Mouse (Mus musculus) T-helper 2 cell (primary cell): ENCODE results near the gene Gm13278.
"Not testable (repeated sequence)": the region's sequence is repeated elsewhere in the genome, so short reads cannot be mapped to it uniquely, and the experiment has no call there.

Experiments used
- in situ Hi-C: fragments of 300-600 bp; cut with MboI, MseI; formaldehyde crosslinking; loops from one replicate; pipeline ENCODE4 v1.15.1; 2025; ENCODE audit warnings: high pct_unique_total_duplicates

Gene Gm13278

DNA sequence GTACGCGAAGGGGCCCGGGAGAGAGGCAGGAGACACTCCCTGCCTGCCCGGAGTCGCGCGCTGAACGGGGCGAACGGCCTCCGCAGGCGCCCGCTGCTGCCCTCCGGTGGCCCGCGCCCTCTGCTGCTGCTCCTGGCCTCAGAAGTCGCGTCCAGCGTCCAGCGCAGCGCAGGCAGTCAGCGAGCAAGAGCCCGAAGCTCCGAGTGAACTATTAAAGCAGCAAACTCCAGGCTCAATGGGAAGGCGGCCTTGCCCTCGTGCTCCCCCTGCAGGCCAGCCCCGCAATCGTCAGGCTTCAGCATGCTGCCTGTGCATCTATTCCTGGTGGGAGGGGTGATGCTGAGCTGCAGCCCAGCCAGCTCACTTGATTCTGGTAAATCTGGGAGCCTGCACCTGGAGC lies at the start of gene Gm13278:
Gm13278 (plus strand) TSS at position 301 of the 400 bp plus-strand sequence.
- in situ Hi-C loops, result loop anchor here (25.0 kb wide), 1 partner anchor 779 kb away; no protein-coding TSS in a partner anchor

DNA sequence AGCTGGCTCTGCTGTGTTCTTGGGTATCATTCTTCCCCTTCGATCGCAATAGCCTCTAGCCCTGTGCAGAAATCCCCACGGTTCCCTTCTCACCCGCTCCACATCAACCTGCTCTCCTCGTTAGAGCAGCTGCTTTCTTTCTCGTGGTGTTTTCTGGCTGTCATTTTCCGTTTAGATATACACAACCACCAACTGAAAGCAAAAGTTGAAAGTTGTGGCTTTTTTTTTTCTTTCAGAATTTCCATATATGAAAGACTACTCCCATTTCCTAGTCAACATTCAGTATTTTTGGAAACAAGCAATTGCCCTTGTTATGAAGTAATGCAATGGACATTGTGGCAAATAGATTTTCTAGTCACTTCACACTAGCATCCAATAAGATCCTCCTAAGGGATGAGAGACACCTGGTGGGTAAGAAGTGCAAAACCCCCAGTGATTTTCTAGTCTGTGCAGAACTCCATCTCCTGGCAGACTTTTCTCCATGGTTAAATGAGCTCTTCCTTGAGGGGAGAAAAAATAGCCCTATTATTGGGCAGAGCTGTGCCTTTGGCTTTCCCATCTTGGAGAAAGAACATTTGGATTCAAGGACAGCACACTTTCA lies 48.5 kb upstream of the Gm13278 start:
- in situ Hi-C loops, result no loop called here

DNA sequence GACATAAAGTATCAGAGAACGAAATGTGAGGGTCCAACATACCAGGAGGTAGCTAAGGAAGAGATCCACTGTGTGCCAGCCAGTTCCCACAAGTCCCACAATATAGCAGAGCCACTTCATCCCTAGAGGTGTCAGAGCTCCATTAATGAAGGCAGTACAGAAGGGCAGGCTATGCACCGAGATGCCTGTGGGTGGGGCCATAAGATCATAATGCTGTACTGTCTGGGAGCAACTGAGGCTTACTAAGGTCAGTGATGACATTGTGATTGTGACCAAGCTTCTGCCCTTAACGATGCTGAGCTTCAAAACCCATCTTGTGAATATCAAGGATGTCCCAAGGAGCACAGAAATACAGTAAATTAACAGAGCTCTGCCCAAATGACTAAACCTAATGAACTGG lies 47.1 kb upstream of the Gm13278 start:
- in situ Hi-C loops, result no loop called here

DNA sequence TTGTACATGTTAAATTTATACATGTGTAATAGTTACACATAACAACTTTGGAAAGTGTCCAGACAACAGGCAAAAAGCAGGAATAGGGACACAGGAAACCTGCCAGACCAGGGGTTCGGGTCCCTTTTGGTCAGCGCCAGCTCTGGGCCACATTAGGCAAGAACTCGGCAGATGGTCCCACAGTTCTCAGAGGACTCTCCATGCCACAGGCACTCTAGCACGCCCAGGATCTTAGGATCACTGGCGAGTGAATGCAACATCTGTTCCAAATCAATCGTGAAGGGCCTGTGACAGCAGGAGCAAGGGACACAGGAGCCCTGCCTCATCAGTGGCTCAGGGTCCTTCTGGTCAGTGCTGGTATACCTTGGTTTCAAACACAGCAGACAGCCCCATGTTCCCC lies 41.4 kb upstream of the Gm13278 start:
- in situ Hi-C loops, result loop anchor here (5.0 kb wide), 1 partner anchor 37 kb away; the partner anchor contains the start of genes Gm13276 and Gm13277

DNA sequence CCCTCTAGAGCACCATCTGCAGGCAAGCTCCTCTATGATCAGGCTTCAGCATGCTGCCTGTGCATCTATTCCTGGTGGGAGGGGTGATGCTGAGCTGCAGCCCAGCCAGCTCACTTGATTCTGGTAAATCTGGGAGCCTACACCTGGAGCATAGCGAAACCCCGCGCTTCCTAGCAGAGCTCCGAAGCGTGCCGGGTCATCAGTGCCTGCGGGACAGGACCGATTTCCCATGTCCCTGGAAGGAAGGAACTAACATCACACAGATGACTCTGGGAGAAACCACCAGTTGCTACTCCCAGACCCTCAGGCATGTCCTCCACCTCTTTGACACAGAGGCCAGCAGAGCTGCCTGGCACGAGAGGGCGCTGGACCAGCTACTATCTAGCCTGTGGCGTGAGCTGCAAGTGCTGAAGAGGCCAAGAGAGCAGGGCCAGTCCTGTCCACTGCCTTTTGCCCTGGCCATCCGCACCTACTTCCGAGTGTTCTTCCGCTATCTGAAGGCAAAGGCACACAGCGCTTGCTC lies 36.5 kb upstream of the Gm13278 start, which contains the start of gene Gm13271:
Gm13271 (plus strand) TSS at position 51 of the 523 bp plus-strand sequence.
- in situ Hi-C loops, result loop anchor here (5.0 kb wide), 1 partner anchor 32 kb away; the partner anchor contains the start of genes Gm13276 and Gm13277

DNA sequence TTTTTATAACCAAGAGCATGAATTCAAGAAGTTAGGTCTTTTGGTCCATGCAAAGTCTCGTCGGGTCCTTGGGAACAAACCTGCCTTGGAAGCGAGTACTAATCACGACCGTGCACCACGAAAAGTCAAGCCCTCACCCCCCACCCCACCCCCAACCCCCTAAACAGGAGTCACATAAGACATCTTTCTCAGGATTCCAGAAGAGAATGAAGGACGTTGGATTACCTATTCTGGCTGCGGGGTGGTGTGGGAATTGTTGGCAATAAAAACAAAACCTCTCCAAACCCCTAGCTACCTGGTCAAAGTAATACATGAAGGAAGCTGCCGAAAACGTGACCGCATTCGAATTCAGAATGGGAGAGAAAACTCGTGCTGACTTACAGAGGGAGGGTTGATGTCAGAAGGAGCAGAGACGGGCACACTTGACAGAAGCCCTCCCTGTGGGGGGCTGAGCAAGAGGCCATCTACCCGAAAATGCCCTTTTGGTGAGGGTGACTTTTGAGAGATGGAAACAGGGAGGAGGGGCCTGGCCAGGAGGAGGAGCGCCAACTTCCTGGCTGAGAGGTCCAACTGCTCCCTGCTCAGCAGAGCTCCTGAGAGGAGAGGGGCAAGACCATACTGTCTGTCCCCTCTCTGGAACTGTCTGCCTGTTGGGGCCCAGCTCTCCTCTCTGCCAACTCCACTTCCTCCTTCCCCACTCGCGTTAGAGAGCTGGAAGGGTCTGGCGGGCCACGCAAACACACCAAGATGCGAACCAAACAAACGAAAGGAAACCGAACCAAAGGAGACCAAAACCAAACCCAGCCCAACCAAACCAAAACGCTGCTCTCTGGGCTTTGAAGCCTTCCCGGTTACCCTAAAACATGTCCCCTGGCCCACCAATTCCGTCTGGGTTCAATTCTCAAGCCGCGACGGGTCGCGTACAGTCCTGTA lies 34.5 kb upstream of the Gm13278 start:
- in situ Hi-C loops, result not testable (repeated sequence)

DNA sequence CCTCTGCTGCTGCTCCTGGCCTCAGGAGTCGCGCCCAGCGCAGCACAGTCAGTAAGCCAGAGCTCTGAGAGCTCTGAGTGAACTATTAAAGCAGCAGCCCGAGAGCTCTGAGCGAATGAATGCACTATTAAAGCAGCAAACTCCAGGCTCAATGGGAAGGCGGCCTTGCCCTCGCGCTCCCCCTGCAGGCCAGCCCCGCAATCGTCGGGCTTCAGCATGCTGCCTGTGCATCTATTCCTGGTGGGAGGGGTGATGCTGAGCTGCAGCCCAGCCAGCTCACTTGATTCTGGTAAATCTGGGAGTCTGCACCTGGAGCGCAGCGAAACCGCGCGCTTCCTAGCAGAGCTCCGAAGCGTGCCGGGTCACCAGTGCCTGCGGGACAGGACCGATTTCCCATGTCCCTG lies 33.7 kb upstream of the Gm13278 start:
- in situ Hi-C loops, result not testable (repeated sequence)

DNA sequence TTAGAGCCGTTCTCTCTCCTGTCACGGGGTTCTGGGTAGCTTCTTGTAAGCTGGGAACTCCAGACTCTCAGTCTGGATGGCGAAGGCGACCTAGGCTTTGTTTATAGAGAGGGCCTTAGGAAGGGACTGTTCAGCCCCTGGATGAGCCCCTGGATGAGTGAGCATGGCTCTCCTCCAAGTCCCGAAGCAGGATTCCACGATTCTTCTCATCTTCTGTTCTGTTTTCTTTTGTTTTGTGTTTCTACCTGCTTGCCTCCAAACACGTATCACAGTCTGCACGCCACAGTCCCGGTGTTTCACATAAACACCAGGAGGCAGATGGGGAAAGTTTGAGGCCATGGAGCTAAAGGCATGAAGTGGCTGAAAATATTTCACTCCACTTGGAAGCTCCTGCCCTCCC lies 32.6 kb upstream of the Gm13278 start:
- in situ Hi-C loops, result not testable (repeated sequence)

DNA sequence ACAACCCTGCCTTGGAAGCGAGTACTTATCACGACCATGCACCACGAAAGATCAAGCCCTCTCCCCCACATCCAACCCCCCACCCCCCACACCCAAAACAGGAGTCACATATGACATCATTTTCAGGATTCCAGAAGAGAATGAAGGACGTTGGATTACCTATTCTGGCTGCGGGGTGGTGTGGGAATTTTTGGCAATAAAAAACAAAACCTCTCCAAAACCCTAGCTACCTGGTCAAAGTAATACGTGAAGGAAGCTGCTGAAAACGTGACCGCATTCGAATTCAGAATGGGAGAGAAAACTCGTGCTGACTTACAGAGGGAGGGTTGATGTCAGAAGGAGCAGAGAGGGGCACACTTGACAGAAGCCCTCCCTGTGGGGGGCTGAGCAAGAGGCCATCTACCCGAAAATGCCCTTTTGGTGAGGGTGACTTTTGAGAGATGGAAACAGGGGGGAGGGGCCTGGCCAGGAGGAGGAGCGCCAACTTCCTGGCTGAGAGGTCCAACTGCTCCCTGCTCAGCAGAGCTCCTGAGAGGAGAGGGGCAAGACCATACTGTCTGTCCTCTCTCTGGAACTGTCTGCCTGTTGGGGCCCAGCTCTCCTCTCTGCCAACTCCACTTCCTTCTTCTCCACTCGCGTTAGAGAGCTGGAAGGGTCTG lies 31.6 kb upstream of the Gm13278 start, which contains the start of gene Gm13283:
Gm13283 (plus strand) TSS at position 510 of the 659 bp plus-strand sequence.
- in situ Hi-C loops, result not testable (repeated sequence)

DNA sequence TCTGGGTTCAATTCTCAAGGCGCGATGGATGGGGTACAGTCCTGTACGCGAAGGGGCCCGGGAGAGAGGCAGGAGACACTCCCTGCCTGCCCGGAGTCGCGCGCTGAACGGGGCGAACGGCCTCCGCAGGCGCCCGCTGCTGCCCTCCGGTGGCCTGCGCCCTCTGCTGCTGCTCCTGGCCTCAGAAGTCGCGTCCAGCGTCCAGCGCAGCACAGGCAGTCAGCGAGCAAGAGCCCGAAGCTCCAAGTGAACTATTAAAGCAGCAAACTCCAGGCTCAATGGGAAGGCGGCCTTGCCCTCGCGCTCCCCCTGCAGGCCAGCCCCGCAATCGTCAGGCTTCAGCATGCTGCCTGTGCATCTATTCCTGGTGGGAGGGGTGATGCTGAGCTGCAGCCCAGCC lies 30.9 kb upstream of the Gm13278 start:
- in situ Hi-C loops, result not testable (repeated sequence)

DNA sequence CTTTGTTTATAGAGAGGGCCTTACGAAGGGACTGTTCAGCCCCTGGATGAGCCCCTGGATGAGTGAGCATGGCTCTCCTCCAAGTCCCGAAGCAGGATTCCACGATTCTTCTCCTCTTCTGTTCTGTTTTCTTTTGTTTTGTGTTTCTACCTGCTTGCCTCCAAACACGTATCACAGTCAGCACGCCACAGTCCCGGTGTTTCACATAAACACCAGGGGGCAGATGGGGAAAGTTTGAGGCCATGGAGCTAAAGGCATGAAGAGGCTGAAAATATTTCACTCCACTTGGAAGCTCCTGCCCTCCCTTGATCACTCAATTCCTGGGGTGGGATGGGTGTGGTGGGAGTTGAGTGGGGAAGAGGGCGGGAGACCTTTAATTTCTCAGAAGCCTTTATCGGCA lies 29.6 kb upstream of the Gm13278 start:
- in situ Hi-C loops, result not testable (repeated sequence)

DNA sequence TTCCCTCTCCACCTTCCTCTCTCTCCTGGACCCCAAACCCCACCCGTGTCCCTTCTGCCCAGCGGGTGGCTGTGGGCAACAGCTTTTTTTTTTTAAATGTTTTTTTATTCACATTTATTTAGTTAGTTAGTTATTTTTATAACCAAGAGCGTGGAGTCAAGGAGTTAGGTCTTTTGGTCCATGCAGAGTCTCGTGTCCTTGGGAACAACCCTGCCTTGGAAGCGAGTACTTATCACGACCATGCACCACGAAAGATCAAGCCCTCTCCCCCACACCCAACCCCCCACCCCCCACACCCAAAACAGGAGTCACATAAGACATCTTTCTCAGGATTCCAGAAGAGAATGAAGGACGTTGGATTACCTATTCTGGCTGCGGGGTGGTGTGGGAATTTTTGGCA lies 29.0 kb upstream of the Gm13278 start:
- in situ Hi-C loops, result not testable (repeated sequence)

DNA sequence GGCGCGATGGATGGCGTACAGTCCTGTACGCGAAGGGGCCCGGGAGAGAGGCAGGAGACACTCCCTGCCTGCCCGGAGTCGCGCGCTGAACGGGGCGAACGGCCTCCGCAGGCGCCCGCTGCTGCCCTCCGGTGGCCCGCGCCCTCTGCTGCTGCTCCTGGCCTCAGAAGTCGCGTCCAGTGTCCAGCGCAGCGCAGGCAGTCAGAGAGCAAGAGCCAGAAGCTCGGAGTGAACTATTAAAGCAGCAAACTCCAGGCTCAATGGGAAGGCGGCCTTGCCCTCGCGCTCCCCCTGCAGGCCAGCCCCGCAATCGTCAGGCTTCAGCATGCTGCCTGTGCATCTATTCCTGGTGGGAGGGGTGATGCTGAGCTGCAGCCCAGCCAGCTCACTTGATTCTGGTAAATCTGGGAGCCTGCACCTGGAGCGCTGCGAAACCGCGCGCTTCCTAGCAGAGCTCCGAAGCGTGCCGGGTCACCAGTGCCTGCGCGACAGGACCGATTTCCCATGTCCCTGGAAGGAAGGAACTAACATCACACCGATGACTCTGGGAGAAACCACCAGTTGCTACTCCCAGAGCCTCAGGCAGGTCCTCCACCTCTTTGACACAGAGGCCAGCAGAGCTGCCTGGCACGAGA lies 27.8 kb upstream of the Gm13278 start:
- in situ Hi-C loops, result not testable (repeated sequence)

DNA sequence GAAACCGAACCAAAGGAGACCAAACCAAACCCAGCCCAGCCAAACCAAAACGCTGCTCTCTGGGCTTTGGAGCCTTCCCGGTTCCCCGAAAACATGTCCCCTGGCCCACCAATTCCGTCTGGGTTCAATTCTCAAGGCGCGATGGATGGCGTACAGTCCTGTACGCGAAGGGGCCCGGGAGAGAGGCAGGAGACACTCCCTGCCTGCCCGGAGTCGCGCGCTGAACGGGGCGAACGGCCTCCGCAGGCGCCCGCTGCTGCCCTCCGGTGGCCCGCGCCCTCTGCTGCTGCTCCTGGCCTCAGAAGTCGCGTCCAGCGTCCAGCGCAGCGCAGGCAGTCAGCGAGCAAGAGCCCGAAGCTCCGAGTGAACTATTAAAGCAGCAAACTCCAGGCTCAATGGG lies 17.8 kb upstream of the Gm13278 start, which contains the start of gene Gm13290:
Gm13290 (plus strand) TSS at position 301 of the 400 bp plus-strand sequence.
- in situ Hi-C loops, result not testable (repeated sequence)

DNA sequence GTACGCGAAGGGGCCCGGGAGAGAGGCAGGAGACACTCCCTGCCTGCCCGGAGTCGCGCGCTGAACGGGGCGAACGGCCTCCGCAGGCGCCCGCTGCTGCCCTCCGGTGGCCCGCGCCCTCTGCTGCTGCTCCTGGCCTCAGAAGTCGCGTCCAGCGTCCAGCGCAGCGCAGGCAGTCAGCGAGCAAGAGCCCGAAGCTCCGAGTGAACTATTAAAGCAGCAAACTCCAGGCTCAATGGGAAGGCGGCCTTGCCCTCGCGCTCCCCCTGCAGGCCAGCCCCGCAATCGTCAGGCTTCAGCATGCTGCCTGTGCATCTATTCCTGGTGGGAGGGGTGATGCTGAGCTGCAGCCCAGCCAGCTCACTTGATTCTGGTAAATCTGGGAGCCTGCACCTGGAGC lies 14.7 kb upstream of the Gm13278 start, which contains the start of gene Gm13289:
Gm13289 (plus strand) TSS at position 301 of the 400 bp plus-strand sequence.
- in situ Hi-C loops, result loop anchor here (25.0 kb wide), 1 partner anchor 764 kb away; no protein-coding TSS in a partner anchor

DNA sequence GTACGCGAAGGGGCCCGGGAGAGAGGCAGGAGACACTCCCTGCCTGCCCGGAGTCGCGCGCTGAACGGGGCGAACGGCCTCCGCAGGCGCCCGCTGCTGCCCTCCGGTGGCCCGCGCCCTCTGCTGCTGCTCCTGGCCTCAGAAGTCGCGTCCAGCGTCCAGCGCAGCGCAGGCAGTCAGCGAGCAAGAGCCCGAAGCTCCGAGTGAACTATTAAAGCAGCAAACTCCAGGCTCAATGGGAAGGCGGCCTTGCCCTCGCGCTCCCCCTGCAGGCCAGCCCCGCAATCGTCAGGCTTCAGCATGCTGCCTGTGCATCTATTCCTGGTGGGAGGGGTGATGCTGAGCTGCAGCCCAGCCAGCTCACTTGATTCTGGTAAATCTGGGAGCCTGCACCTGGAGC lies 11.8 kb upstream of the Gm13278 start, which contains the start of gene Gm13272:
Gm13272 (plus strand) TSS at position 301 of the 400 bp plus-strand sequence.
- in situ Hi-C loops, result loop anchor here (25.0 kb wide), 1 partner anchor 767 kb away; no protein-coding TSS in a partner anchor

DNA sequence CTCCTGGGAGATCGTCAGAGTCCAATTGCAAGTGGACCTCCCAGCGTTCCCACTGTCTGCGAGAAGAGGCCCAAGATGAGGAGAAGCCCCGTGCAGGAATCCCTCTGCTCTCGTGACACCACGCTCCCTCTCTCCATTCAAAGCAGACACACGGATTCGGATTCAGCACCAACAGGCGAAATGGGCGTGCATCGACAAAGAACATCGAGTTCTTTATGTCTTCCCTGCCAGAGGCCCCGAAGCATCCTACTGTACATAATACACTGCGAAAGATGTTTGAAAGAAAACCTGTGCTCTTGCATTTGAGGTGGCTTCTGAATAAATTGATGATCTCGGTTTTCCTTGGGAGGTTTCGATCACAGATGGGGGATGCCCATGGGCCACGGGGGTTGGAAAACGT lies 11.0 kb upstream of the Gm13278 start:
- in situ Hi-C loops, result loop anchor here (25.0 kb wide), 1 partner anchor 768 kb away; no protein-coding TSS in a partner anchor

DNA sequence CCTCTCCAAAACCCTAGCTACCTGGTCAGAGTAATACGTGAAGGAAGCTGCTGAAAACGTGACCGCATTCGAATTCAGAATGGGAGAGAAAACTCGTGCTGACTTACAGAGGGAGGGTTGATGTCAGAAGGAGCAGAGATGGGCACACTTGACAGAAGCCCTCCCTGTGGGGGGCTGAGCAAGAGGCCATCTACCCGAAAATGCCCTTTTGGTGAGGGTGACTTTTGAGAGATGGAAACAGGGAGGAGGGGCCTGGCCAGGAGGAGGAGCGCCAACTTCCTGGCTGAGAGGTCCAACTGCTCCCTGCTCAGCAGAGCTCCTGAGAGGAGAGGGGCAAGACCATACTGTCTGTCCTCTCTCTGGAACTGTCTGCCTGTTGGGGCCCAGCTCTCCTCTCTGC lies 9.5 kb upstream of the Gm13278 start, which contains the start of gene Ifnz:
Ifnz (plus strand) TSS at position 301 of the 400 bp plus-strand sequence.
- in situ Hi-C loops, result loop anchor here (25.0 kb wide), 1 partner anchor 770 kb away; no protein-coding TSS in a partner anchor

DNA sequence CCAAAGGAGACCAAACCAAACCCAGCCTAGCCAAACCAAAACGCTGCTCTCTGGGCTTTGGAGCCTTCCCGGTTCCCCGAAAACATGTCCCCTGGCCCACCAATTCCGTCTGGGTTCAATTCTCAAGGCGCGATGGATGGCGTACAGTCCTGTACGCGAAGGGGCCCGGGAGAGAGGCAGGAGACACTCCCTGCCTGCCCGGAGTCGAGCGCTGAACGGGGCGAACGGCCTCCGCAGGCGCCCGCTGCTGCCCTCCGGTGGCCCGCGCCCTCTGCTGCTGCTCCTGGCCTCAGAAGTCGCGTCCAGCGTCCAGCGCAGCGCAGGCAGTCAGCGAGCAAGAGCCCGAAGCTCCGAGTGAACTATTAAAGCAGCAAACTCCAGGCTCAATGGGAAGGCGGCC lies 9.0 kb upstream of the Gm13278 start:
- in situ Hi-C loops, result loop anchor here (25.0 kb wide), 1 partner anchor 770 kb away; no protein-coding TSS in a partner anchor

DNA sequence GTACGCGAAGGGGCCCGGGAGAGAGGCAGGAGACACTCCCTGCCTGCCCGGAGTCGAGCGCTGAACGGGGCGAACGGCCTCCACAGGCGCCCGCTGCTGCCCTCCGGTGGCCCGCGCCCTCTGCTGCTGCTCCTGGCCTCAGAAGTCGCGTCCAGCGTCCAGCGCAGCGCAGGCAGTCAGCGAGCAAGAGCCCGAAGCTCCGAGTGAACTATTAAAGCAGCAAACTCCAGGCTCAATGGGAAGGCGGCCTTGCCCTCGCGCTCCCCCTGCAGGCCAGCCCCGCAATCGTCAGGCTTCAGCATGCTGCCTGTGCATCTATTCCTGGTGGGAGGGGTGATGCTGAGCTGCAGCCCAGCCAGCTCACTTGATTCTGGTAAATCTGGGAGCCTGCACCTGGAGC lies 5.9 kb upstream of the Gm13278 start, which contains the start of gene Gm13276:
Gm13276 (plus strand) TSS at position 301 of the 400 bp plus-strand sequence.
- in situ Hi-C loops, result loop anchor here (5.0 to 25.0 kb wide), 2 partner anchors 33 to 773 kb away; partner anchors contain the start of gene Gm13271
